8 mouse cellular contexts compared by ENCODE assay signal in genomic region chr11:97662893-97663527, GRCm38 (mm10). TPM values are rescaled to one million over a fixed set of nuclear protein-coding genes. Genes with fewer than 3 reads are reported as not detected.
DNase-seq lines count a peak whose midpoint lies in the region; ATAC-seq and TF ChIP-seq lines count a peak whose summit lies in the region.

Gene Mllt6 (plus strand): TSS chr11:97663414.

- peak within 1 kb of the TSS; percentile 94 for H3K4me3 ChIP-seq in E14TG2a.4 (replicated peaks; ENCODE audit: low read length)
- H3K4me3 ChIP-seq in bone marrow macrophage, adult 2 months (ENCODE audit: insufficient read depth, low read length): peak within 1 kb of the TSS; percentile 75
- H3K4me3 ChIP-seq in forebrain, embryonic 13.5 days: peak within 1 kb of the TSS; percentile 90
- H3K4me3 ChIP-seq in lung, embryonic 14.5 days (ENCODE audit: low read depth, low read length): peak within 1 kb of the TSS; percentile 88

- no peak for TF ChIP-seq CTCF in E14TG2a.4 (conservative IDR thresholded peaks at IDR 0.05; ENCODE audit: low read length)
- 0 out of 2 replicates have a peak, but pooled peaks have one; percentile 8 for TF ChIP-seq CTCF in bone marrow macrophage, adult 2 months (IDR thresholded peaks at IDR 0.05; ENCODE audit: low read depth, low read length)
- no peak for TF ChIP-seq CTCF in lung, embryonic 14.5 days (IDR thresholded peaks at IDR 0.05; ENCODE audit: low read depth)

- intact Hi-C loops in heart, postnatal 25 days (cut with DNase I): no loop called here

- H3K9ac ChIP-seq in forebrain, embryonic 13.5 days: peak within 1 kb of the TSS; percentile 91
- peak within 1 kb of the TSS; percentile 76 for H3K9ac ChIP-seq in lung, embryonic 14.5 days

- no peaks in the 10 kb centered on the region for H3K27me3 ChIP-seq in E14TG2a.4 (ENCODE audit: insufficient read depth, low read length)
- peaks cover 22% of the 10 kb centered on the region for H3K27me3 ChIP-seq in forebrain, embryonic 13.5 days
- peaks cover 17% of the 10 kb centered on the region for H3K27me3 ChIP-seq in lung, embryonic 14.5 days (ENCODE audit: insufficient read depth, low read length)

- TF ChIP-seq POLR2A in bone marrow macrophage, adult 2 months (IDR thresholded peaks at IDR 0.05; ENCODE audit: borderline replicate concordance, low read depth, low read length): no peak

- H3K36me3 ChIP-seq in E14TG2a.4 (ENCODE audit: insufficient read depth, low read length): peaks cover 42% of the 10 kb centered on the region
- H3K36me3 ChIP-seq in forebrain, embryonic 13.5 days (ENCODE audit: poor library complexity, severe bottlenecking): peaks cover 26% of the 10 kb centered on the region
- H3K36me3 ChIP-seq in lung, embryonic 14.5 days (ENCODE audit: insufficient read depth): peaks cover 20% of the 10 kb centered on the region

- 1% methylated on average over 44 of the region's 76 CpGs for WGBS in forebrain, embryonic 13.5 days
- WGBS in large intestine, adult 2 months: 1% methylated on average over 41 of the region's 76 CpGs
- under 1% methylated on average over 43 of the region's 76 CpGs for WGBS in lung, embryonic 14.5 days

- H3K27ac ChIP-seq in bone marrow macrophage, adult 2 months (ENCODE audit: insufficient read depth, low read depth, low read length): peak within 1 kb of the TSS; percentile 60
- peak within 1 kb of the TSS; percentile 84 for H3K27ac ChIP-seq in forebrain, embryonic 13.5 days
- H3K27ac ChIP-seq in lung, embryonic 14.5 days (ENCODE audit: low read depth): peak within 1 kb of the TSS; percentile 91

- peak; percentile 55 for DNase-seq in heart, postnatal 25 days (ENCODE audit: low spot score)
- DNase-seq in large intestine, adult 2 months (ENCODE audit: low read depth, low spot score): peak; percentile 48
- DNase-seq in lung, embryonic 14.5 days: peak; percentile 91
- DNase-seq in thymus, postnatal 4 days: peak; percentile 83

- peak; percentile 70 for ATAC-seq in forebrain, embryonic 13.5 days
- peak; percentile 47 for ATAC-seq in lung, embryonic 14.5 days (ENCODE audit: insufficient read depth)
- no peak for ATAC-seq in neutrophil, adult 5-6 weeks (ENCODE audit: extremely low read depth, insufficient number of reproducible peaks, low FRiP score, poor library complexity, severe bottlenecking)

- peaks cover 60% of the 10 kb centered on the region for H3K4me1 ChIP-seq in E14TG2a.4 (replicated peaks; ENCODE audit: low read depth, low read length)
- H3K4me1 ChIP-seq in bone marrow macrophage, adult 2 months (ENCODE audit: control insufficient read depth, insufficient read depth, low read length): peaks cover 17% of the 10 kb centered on the region
- H3K4me1 ChIP-seq in forebrain, embryonic 13.5 days: peaks cover 48% of the 10 kb centered on the region
- H3K4me1 ChIP-seq in lung, embryonic 14.5 days (ENCODE audit: insufficient read depth): peaks cover 26% of the 10 kb centered on the region

- H3K4me2 ChIP-seq in forebrain, embryonic 13.5 days: peak within 1 kb of the TSS; percentile 82
- peak within 1 kb of the TSS; percentile 89 for H3K4me2 ChIP-seq in lung, embryonic 14.5 days

- H3K9me3 ChIP-seq in E14TG2a.4 (ENCODE audit: low read length): no peaks in the 10 kb centered on the region
- H3K9me3 ChIP-seq in forebrain, embryonic 13.5 days (replicated peaks): no peaks in the 10 kb centered on the region
- H3K9me3 ChIP-seq in lung, embryonic 14.5 days (ENCODE audit: low read depth, low read length): no peaks in the 10 kb centered on the region

RNA-seq across cellular contexts. Expression of gene Mllt6, which starts in this region (rescaled TPM):
- 40.4 and 48.7 TPM in 2 replicates for polyA plus RNA-seq in bone marrow macrophage, adult 2 months (2012; ENCODE audit: insufficient read depth, insufficient read length, missing spikeins)
- 3.2 and 3.5 TPM in 2 replicates for polyA plus RNA-seq in forebrain, embryonic 13.5 days (2015; fragmentation: Nextera tagmentation; extraction: Ambion mirVana)
- 10 to 100 TPM; 59.8 to 63.3 TPM for total RNA-seq in heart, postnatal 25 days (2021)
- polyA plus RNA-seq in large intestine, adult 2 months (2012; rRNA removed): 15.8 and 23.9 TPM in 2 replicates
- 5.2 TPM in 2 replicates for polyA plus RNA-seq in lung, embryonic 14.5 days (2014; fragmentation: Nextera tagmentation; extraction: Ambion mirVana)
- 63.2 and 69.2 TPM in 2 replicates for total RNA-seq in neutrophil, adult 5-6 weeks (2017)
